Mouse (Mus musculus): ENCODE results near the gene Bri3.

Gene Bri3

GRCm38 (mm10) chr5:144267535-144268241 is 23.5 kb downstream of the Bri3 start:
- peak; percentile 77 for DNase-seq

- DNase-seq = no peak
Measured at GRCm38 (mm10) chr5:144269926-144270325, 25.7 kb downstream of the Bri3 start.

- no peak for DNase-seq
Measured at GRCm38 (mm10) chr5:144270420-144270819, 26.2 kb downstream of the Bri3 start.

- no peak for DNase-seq
Measured at GRCm38 (mm10) chr5:144271118-144271517, 26.9 kb downstream of the Bri3 start.

- no peak for DNase-seq
Measured at GRCm38 (mm10) chr5:144271772-144272171, 27.5 kb downstream of the Bri3 start.

- DNase-seq = no peak
Measured at GRCm38 (mm10) chr5:144274904-144275303, 30.7 kb downstream of the Bri3 start.

- no peak for DNase-seq
Measured at GRCm38 (mm10) chr5:144276898-144277630, 32.8 kb downstream of the Bri3 start.

- DNase-seq = no peak
Measured at GRCm38 (mm10) chr5:144278374-144278960, 34.2 kb downstream of the Bri3 start.

- DNase-seq = no peak
Measured at GRCm38 (mm10) chr5:144279081-144279541, 34.9 kb downstream of the Bri3 start.

- no peak for DNase-seq
Measured at GRCm38 (mm10) chr5:144279926-144280325, 35.7 kb downstream of the Bri3 start.

GRCm38 (mm10) chr5:144282470-144283260 is 38.4 kb downstream of the Bri3 start:
- no peak for DNase-seq

- no peak for DNase-seq
Measured at GRCm38 (mm10) chr5:144283551-144284031, 39.4 kb downstream of the Bri3 start.

- DNase-seq = no peak
Measured at GRCm38 (mm10) chr5:144284599-144284998, 40.4 kb downstream of the Bri3 start.

GRCm38 (mm10) chr5:144286591-144287266 is 42.5 kb downstream of the Bri3 start:
- no peak for DNase-seq

- no peak for DNase-seq
Measured at GRCm38 (mm10) chr5:144287267-144287820, 43.1 kb downstream of the Bri3 start.

GRCm38 (mm10) chr5:144288391-144288790 is 44.2 kb downstream of the Bri3 start:
- DNase-seq = no peak

GRCm38 (mm10) chr5:144289769-144290440 is 45.7 kb downstream of the Bri3 start:
- no peak for DNase-seq

GRCm38 (mm10) chr5:144294908-144295307 is 50.7 kb downstream of the Bri3 start:
- DNase-seq = no peak

- no peak for DNase-seq
Measured at GRCm38 (mm10) chr5:144295357-144295756, 51.1 kb downstream of the Bri3 start.

GRCm38 (mm10) chr5:144296090-144296604 is 51.9 kb downstream of the Bri3 start:
- DNase-seq = no peak

- DNase-seq = no peak
Measured at GRCm38 (mm10) chr5:144303071-144303470, 58.8 kb downstream of the Bri3 start.

Measured in kidney, adult 9 months (tissue).